Mouse (Mus musculus) cerebellum, adult 9-10 months (tissue): ENCODE data around the gene Arhgdib.
A peak's percentile ranks its signal among the peaks of the same experiment; 100 is the strongest.
"Not testable (repeated sequence)": the region's sequence is repeated elsewhere in the genome, so short reads cannot be mapped to it uniquely, and the experiment has no call there.

ENCODE experiments used
- DNase-seq: peaks from one replicate; pipeline ENCODE4 v3.0.0; 2022

The Arhgdib gene

DNA sequence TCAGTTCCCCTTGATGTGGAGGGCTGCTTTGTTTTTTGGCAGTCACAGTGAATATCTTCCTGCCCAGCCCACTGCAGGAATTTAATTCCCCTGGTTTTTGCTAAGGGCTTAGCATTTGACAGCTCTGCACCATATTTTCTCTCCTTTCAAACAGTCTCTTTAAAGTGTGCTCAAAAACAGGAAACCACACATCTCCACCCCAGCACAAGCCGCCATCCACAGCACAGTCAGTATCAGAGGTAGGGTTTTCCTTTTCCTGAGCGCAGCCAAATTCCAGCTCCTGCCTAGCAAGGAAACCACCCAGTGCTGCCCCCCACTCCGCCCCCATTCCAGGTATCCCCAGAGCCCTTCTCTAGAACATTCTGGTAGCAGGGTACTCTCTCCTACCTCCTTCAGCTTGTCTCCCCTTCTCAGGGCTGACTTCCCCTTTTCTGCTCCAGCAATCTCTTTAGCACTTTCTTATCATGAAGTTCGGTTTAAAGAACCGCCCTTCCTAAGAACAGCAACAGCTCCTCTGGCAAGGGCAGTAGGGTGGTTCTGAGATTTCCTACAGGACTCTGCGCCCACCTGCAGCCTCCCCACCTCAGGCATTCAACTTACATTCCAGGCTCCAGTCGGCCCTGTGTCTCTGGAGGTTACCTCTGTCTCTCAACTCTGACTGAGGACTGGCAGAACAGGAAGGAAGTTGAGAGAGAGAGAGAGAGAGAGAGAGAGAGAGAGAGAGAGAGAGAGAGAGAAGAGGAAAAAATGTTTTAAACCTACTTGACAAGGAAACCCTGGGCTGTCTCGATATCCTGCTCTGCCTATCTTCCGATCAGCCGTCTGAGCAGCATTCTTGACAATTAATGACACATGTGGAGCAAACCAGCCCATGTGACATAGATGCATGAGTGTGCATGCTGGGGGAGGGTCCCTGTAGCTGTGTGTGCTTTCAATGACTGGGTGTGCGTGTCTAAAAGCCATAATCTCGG is at the start of gene Arhgdib:
Arhgdib (minus strand) TSS at position 849 of the 971 bp plus-strand sequence.
- DNase-seq: no peak

DNA sequence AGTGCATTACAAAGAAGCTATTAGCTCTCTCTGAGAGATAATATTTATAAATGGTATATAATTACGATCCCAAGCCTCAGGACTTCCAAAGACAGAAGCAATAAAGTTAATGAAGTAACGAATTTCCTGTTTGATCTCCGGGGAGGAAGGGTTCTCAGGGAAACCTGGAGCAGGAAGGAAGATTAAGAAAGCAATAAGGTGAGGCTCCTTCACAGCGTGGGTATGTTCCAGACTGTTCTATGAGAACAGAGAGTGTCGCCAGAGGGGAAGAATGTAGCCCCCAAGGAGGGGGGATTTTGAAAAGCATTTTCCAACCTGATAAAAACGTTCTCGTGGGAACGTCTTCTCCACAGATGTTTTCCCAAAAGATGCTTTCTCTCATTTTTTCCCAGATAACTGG is 48.9 kb upstream of the Arhgdib start:
- no peak for DNase-seq

DNA sequence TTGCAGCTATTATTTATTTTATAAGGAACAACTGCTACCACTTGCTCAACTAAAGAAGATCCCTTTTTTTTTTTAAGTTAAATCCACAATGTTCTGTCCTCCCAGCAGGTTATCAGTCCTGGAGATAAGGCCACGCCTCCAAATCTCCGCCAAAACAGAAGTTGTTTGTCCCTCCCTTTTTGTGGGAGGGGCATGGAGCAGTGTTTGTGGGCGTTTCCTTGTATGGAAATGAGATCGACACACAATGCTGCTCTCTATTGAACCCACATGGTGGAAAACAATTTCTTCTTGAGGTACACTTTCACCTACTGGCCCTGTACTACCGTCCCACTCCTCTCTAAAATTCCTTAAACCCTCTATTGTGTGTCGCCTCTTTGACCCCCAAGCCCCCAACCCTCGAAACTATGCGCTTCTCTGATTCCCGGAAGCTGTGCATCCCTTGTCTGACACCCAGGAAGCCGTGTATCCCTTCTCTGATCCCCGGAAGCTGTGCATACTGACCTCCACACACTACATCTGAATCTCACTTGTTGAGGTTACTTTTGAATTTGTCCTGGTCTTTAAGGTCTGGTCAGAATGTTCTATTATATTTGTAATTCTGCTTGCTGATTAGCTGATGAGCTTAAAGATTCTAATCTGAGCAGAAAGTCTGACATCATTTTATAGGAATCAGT is 48.3 kb upstream of the Arhgdib start:
- no peak for DNase-seq

DNA sequence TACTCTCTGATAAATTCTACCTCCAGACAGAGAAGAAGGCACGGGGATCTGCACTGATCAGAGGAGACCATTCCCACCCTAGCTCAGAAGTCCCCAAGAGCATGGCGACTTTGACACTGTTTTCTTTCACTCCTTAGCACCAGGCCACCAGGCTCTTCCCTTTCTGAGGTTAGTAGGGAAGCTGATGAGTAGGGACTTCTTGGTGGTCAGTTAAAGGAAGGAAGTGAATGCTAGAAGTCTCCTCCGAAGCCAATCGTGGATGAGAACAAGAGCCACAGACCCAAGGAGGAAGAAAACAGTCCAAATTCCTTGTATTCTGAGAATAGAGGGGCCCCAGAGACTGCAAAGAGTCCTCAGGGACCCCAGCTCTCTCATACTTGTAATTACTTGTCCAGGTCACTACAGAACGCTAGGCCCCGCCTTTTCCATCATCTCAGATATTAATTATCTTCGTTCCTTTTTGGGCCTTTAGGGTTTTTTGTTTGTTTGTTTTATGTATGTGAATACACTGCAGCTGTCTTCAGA is 46.9 kb upstream of the Arhgdib start:
- no peak for DNase-seq

DNA sequence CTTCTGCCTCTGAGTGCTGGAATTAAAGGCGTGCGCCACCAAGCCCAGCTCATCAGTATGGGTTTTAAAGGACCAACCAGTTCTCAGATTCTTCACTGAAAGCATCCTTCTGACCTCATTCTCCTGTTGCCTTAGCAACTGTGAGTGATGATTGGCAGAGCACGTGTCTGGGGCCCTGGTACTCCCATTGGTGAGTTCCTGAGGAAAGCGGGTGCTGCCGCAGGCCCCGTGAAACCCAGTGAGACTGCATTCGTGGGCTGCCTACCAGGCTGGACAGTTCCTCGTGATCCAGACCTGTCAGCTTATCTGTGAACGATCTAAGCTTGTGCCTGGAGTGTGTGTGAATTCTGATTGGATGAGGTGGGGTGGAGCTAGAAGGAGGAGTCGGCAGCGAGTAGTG is 45.0 kb upstream of the Arhgdib start:
- no peak for DNase-seq

DNA sequence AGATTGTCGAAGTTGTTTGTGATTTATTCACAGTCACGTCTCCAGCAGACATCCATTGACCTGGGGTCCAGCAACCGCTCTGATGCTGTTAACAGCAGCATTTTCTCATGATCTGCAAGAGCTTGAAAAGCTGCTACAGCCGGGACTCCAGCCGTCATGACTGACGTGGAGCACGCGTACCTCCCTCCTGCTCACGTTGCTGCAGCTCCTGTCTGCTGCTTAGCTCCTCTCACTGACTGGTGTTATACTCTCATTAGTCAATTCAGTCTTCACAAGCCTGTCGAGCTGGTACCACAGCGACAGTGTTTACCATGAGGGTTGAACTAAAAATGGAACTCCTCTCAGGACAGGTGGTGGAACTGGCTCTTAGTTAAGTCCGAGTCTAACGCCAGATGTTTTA is 44.3 kb upstream of the Arhgdib start:
- DNase-seq: no peak

DNA sequence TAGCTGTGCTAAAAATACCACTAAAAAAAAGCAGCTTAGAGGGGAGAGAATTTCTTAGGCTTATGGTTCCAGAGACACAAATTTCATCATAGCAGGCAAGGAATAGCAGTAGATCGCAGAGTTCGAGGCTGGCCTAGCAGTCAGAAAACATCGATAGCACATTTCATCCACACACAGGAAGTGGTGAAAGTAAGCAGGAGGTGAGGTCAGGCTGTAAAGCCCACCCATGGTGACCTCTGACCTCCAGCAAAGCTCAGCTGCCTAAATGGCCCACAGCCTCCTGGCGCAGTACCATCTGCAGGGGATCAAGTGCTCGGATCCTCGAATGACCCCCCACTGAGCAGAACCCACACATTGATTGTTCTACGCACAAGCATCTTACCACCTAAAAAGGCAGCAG is 41.5 kb upstream of the Arhgdib start:
- no peak for DNase-seq

DNA sequence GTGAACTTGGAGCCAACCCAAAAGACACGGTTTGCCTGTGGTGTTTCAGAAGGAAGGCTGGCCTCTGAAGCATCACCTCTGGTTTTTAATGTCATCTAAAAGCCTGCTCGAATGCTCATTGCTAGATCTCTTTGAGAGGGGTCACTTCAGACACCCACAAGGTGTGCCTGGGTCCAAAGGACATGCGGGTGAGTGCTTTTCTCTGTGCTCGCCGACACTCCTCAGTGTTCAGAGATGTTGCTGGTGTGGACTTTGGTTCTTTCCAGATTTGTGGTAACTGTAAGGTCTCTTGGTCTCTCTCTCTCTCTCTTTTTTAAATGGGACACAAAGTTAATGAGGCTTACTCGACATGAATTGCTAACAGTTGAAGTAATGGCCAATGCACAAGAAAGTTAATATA is 40.9 kb upstream of the Arhgdib start:
- no peak for DNase-seq

DNA sequence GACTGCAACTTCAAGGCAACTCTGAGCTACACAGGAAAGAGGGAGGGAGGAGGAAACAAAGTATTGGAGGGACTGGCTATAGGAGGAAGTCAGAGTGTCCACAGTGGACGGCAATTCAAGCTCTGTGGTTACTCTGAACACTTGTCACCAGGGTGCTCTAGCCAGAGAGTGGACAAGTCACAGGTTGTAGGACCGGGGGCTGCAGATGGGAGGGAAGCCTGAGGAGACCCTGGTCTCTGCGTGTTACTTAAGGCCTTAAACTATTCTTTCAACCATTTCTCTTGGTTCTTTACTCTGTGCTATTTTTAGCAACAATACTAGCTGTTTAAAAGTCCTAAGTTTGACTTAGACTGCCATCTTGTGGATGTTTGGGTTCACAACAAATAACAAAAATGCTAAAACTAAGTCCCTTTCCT is 38.6 kb upstream of the Arhgdib start:
- peak; percentile 9 for DNase-seq

DNA sequence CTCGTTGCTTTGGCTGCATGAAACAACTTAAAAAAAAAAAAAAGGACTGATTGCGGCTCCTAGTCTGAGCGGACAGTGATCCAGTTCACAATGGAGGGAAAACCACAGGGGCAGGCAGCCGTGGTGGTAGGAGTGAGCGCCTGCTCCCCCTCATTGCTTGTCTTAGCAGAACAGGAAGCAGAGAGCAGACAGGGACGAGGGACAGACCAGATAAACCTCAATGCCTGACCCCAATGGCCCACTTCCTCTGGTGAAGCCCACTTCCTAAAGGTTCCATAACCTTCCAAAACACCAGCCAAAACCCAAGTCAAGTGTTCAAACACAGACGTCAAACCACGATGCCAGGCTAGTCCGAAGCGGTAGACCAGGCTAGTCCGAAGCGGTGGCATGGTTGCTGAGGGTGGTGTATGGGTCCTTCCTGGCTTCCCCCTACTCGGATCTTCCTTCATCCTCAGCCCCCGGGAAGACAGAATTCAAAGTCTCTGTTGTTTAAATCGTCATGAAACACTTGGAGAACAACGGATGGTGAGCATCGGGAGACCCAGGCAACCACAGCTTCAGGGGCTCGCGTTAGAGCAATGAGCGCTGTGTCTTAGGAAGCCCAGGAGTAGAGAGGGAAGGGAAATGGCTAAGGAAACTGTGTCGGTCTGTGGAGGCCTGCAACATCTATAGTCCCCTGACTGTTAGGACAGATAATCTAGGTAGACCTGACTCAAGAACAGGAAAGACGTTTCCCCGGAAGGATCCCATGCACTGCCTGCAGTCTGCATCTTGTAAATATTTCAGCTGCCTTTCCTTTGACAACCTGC is 37.8 kb upstream of the Arhgdib start:
- DNase-seq: no peak

DNA sequence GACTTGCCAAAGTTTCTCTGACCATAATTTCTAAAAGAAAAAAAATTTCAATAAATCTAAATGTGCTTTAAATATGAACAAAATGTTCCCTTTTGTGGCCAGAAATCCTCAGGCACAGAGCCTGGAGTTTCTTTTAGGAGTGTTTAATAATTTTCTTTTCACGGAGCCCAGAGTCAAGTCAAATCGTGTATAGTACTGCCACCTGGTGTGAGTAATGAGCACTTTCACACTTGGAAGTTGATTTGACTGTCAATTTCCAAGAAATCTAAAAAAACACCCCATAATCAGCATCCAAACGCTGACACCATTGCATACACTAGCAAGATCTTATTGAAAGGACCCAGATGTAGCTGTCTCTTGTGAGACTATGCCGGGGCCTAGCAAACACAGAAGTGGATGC is 27.2 kb upstream of the Arhgdib start:
- not testable (repeated sequence) for DNase-seq

DNA sequence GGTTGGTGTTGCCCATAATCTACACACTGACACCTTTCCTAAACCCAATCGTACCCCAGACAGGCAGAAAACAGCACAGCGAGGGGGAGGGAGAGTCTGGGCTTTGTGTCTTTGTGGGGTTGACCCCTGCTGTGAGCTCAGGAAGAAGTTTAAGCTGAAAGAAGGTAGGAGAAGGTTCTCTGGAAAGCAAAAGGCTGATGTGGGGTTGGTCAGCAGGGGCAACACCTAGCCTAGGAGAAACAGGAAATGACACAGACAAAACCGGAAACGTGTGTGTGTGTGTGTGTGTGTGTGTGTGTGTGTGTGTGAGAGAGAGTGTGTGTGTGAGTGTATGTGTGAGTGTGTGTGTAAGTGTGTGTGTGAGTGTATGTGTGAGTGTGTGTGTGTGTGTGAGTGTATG is 25.8 kb upstream of the Arhgdib start:
- no peak for DNase-seq

DNA sequence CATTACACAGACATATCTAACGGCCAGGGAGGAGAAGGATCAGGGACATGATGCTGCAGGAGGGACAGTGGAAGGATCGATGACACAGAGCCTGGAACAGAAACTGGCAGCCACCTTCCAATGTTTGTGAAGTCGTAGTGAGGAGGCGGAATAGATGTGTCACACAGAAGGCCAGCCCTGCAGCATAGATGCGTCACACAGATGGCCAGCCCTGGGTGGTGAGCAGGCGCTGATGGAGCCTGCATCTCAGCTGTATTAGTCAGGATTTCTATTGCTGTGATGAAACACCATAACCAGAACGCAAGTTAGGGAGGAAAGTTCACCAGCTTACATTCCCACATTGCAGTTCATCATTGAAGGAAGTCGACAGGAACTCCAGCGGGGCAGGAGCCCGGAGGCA is 24.2 kb upstream of the Arhgdib start:
- DNase-seq: no peak

DNA sequence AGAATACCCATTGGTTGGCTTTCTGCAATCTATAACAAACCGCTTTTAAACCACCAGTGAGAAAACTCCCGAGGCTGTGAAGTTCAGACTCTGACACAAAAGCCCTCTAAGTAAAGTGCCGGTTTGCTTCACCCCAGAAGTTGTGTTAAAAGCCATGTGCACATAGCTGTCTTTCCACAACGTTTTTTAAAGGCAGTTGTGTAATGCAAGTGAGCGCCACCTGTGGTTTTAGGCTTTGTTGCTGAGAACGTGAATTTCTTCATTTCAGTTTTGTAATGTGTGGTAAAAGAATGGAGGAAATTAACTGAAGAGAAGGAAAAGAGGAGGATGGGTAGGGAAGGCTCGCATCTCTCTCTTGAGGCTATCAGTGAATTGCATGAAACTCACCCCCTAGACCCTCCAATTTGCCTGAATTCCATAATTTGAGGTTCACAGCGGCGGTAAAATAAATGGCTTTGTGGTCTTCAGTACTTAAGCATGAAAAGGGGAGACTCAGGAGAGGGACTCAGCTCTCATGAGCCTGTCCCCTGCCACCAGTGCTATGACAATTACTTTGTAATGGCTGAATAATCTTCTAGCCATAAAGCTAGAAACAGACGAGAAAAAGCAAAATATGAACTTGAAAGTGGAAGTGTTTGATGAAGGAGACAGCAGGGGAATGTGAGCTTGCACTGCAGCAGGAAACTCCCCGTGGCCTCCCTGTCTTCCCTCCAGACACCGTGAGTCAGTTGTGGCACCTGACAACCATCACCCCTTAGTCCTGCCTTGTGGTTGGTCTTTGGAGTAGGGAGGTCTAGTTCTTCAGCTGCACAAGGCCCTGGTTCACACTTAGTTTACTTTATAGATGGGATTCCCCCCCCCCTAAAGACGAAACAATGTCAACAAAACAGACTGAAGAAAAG is 23.2 kb upstream of the Arhgdib start:
- no peak for DNase-seq

DNA sequence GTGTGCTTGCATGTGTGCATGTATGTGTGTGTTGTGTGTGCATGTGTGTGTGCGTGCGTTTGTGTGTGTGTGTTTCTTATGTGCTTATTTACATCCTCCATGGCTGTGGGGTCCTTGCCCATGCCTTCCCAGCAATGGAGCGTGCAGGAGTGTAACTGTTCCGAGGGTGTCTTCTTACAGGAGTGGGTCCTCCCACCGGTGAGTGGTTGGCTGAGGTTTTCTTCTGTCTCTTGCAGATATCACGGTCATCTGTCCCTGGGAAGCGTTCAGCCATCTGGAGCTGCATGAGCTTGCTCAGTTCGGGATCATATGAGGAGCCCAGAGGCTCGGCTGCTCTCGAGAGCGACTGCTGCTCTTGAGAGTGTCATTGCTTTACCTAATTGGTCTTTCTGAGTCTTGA is 21.3 kb upstream of the Arhgdib start:
- no peak for DNase-seq

DNA sequence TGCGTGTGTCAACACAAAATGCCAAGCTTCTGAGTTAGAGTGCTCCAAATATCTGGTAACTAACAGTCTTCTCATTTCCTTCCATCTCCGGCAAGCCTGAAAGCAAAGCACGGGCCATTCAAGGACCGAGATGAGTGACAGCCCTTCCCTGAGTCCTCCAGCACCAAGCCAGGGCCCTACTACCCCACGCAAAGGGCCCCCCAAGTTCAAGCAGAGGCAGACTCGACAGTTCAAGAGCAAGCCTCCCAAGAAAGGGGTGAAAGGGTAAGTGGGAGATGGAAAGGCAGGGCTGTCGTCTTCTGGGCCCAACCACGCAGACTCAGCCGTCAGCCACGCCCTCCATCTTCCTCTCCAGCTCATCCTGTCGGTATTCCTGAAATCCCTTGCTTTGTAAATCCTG is 17.4 kb upstream of the Arhgdib start:
- DNase-seq: no peak

DNA sequence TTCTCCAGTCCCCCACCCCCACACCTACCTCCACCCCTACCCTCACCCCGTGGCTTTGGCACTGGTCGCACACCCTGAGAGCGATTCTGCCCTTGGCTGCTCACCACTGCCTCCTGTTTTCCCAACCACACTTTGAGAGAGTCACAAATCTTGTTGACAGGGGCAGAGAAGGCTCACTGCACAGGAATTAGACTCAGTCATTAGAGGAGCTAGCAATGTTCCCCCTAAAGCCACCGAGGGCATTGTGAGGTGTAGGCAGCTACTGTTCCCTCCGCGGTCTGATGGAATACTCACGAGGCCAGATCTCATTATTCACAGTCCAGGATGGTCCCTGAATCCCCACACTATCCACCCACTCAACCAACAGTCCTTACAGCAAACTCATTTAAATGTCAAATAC is 15.4 kb upstream of the Arhgdib start:
- no peak for DNase-seq

DNA sequence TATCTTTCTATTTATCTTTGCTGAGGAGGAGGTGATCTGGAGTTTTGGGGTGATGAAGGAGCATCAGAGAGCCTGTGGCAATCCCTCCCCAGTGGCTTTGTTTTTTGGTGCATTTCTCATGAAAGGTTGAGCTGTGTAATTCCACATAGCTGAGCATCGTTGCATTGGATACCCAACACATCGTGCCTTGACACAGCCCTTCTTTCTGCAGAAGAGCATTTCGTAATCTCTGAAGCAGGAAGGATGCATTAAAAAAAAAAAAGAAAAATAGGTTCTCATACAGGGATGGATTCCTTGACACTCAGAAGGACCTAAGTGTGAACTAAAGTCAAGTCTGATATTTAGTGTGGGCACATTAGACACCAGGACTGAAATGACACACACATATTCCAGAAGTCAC is 13.5 kb upstream of the Arhgdib start:
- DNase-seq: no peak

DNA sequence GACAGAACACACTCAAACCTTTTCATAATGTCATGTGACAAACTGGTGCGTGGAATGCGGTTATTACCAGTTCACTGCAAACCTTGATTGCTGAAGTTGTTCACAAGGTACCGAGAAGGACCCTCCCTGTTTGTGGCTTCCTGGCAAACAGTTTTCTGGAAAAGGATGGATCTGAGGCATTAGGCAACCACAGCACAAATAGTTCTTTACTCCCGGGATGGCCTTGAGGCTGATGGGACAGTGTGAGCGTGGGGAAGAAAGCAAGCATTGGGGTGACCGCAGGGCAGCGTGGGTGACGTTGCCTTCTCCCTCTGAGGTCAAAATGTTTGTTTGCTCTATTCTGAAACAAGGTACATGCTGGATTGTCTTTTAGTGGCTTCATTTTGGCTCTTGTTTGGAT is 13.0 kb upstream of the Arhgdib start:
- DNase-seq: no peak

DNA sequence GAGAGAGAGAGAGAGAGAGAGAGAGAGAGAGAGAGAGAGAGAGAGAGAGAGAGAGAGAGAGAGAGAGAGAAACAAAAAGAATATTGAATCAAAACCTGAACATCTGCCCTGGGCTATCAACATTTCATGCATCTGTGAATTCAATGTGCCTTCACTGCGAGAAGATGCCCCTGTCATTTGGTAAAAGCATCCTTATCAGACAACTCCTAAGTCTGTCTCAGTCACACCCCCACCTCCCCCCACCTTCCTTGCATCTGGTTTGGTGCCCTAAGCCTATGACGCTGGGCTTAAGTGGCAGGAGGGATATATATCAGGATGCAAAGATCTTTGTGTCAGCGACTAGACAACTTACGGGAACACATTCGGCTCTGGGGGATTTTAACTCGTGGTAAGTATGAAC is 12.5 kb upstream of the Arhgdib start:
- DNase-seq: no peak

DNA sequence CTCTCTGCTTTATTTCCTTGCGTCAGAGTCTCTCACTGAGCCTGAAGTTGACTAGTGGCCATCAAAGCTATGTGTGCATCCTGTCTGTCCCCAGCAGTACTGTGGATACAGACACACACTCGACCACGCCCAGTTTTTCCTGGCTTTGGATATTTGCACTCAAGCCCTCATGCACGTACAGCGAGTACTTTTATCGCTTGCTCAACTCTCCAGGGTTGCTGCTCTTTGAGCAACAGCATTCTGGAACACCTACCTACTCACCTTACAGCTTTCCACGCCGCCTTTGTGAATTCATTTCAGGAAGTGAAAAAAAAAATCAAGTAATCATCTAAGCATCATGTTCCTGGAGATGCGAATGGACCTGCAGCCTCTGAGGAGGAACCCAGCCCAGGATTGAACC is 11.2 kb upstream of the Arhgdib start:
- DNase-seq: no peak

DNA sequence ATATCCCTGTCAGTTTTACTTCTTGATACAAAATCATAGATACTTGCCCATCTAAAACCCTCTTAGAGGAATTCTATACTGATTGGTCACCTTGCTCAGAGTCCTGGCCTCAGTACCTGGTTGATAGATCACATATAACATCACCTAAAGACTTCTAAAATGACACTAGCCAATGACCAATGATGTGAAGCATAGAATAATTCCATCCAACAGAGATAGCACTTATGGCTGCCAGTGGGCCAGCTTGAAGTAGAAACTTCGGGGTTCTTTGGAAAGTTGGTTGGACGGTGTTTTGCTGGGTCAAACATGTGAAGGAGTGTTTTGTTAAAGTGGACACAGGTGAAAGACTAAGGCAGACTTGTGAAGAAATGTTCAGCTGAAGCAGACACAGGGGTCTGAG is 8.5 kb upstream of the Arhgdib start:
- no peak for DNase-seq
